8 mouse cellular contexts compared by ENCODE assay signal in genomic region chr13:118596856-118597255, GRCm38 (mm10).
A peak's percentile ranks its signal among the peaks of the same experiment; 100 is the strongest.
DNase-seq lines count a peak whose midpoint lies in the region; ATAC-seq and TF ChIP-seq lines count a peak whose summit lies in the region.

No protein-coding gene starts in this region.

- H3K36me3 ChIP-seq in liver, embryonic 14.5 days (replicated peaks; ENCODE audit: control insufficient read depth, insufficient read depth, low read depth), result no peaks in the 10 kb centered on the region
- no peaks in the 10 kb centered on the region for H3K36me3 ChIP-seq in liver, embryonic 11.5 days (ENCODE audit: control insufficient read depth, insufficient read depth, low read length)
- no peaks in the 10 kb centered on the region for H3K36me3 ChIP-seq in ES-E14 (ENCODE audit: control insufficient read depth, insufficient read depth, low read length, poor library complexity, severe bottlenecking)
- H3K36me3 ChIP-seq in neural tube, embryonic 15.5 days, result no peaks in the 10 kb centered on the region

- no peaks in the 10 kb centered on the region for H3K27me3 ChIP-seq in liver, embryonic 14.5 days (ENCODE audit: control insufficient read depth, insufficient read depth, low read length)
- no peaks in the 10 kb centered on the region for H3K27me3 ChIP-seq in liver, embryonic 11.5 days (replicated peaks; ENCODE audit: control insufficient read depth, insufficient read depth, low read length)
- H3K27me3 ChIP-seq in neural tube, embryonic 15.5 days (replicated peaks), result no peaks in the 10 kb centered on the region

- H3K27ac ChIP-seq in liver, embryonic 14.5 days, result no peak overlapping the region
- no peak overlapping the region for H3K27ac ChIP-seq in liver, embryonic 11.5 days (ENCODE audit: low read depth, low read length)
- no peak overlapping the region for H3K27ac ChIP-seq in ES-E14 (ENCODE audit: insufficient read depth, low read depth, low read length, poor library complexity, severe bottlenecking)
- H3K27ac ChIP-seq in neural tube, embryonic 15.5 days (replicated peaks), result no peak overlapping the region

- TF ChIP-seq CTCF in liver, embryonic 14.5 days (IDR thresholded peaks at IDR 0.05; ENCODE audit: low read depth), result peak; percentile 51

- in situ Hi-C loops in ES-E14 (cut with MboI; ENCODE audit: low sequenced_read_pairs in 2 of 2, unreplicated experiment in 2 of 2), result loop anchor here in 1 of 2 experiments (10.0 kb wide), 1 partner anchor 192 kb away; no protein-coding TSS in a partner anchor

- no peaks in the 10 kb centered on the region for H3K4me1 ChIP-seq in liver, embryonic 14.5 days (replicated peaks; ENCODE audit: control insufficient read depth in 2 of 2, insufficient read depth in 2 of 2, low read length in 1 of 2)
- H3K4me1 ChIP-seq in liver, embryonic 11.5 days (replicated peaks; ENCODE audit: control insufficient read depth, insufficient read depth, low read length), result no peaks in the 10 kb centered on the region
- H3K4me1 ChIP-seq in ES-E14 (ENCODE audit: control insufficient read depth in 2 of 2, insufficient read depth in 2 of 2, low read length in 2 of 2, poor library complexity in 1 of 2), result no peaks in the 10 kb centered on the region
- H3K4me1 ChIP-seq in neural tube, embryonic 15.5 days, result no peaks in the 10 kb centered on the region

- no peaks in the 10 kb centered on the region for H3K9me3 ChIP-seq in liver, embryonic 14.5 days (ENCODE audit: control insufficient read depth, low read length)
- H3K9me3 ChIP-seq in liver, embryonic 11.5 days (ENCODE audit: control insufficient read depth, low read length), result no peaks in the 10 kb centered on the region
- H3K9me3 ChIP-seq in ES-E14 (ENCODE audit: control insufficient read depth, insufficient read depth, low read depth, low read length), result no peaks in the 10 kb centered on the region
- no peaks in the 10 kb centered on the region for H3K9me3 ChIP-seq in neural tube, embryonic 15.5 days (replicated peaks)

- no peak for TF ChIP-seq EP300 in liver, embryonic 14.5 days (IDR thresholded peaks at IDR 0.05; ENCODE audit: low read depth)

- ATAC-seq in liver, embryonic 14.5 days (ENCODE audit: insufficient read depth), result no peak
- no peak for ATAC-seq in liver, embryonic 11.5 days (replicated peaks; ENCODE audit: low FRiP score)
- ATAC-seq in neural tube, embryonic 15.5 days (ENCODE audit: low FRiP score), result no peak

- no peak overlapping the region for H3K4me3 ChIP-seq in liver, embryonic 14.5 days (ENCODE audit: insufficient read depth in 1 of 2, low read depth in 2 of 2, low read length in 2 of 2)
- no peak overlapping the region for H3K4me3 ChIP-seq in liver, embryonic 11.5 days (ENCODE audit: low read depth, low read length)
- H3K4me3 ChIP-seq in ES-E14 (ENCODE audit: insufficient read depth in 1 of 2, low read depth in 1 of 2, low read length in 2 of 2, poor library complexity in 1 of 2, severe bottlenecking in 1 of 2), result no peak overlapping the region
- no peak overlapping the region for H3K4me3 ChIP-seq in neural tube, embryonic 15.5 days (replicated peaks)

- no peak overlapping the region for H3K4me2 ChIP-seq in liver, embryonic 14.5 days (ENCODE audit: low read depth)
- no peak overlapping the region for H3K4me2 ChIP-seq in liver, embryonic 11.5 days
- no peak overlapping the region for H3K4me2 ChIP-seq in neural tube, embryonic 15.5 days

- 41% methylated on average over 5 of the region's 5 CpGs for WGBS in liver, embryonic 14.5 days (ENCODE audit: insufficient replicate concordance)
- WGBS in liver, embryonic 11.5 days, result 55% methylated on average over 5 of the region's 5 CpGs
- whole genome bisulfite sequencing in neural tube, embryonic 15.5 days, result 78% methylated on average over 5 of the region's 5 CpGs

- DNase-seq in embryo, embryonic 10 days (ENCODE audit: low spot score), result peak; percentile 34
- no peak for DNase-seq in embryo, embryonic 9.5 days (ENCODE audit: extremely low spot score)
- peak in 1 of 3 experiments; percentile 4 for DNase-seq in liver, embryonic 14.5 days (ENCODE audit: low read depth in 3 of 3, low spot score in 3 of 3)
- no peak for DNase-seq in liver, embryonic 11.5 days (ENCODE audit: low spot score)
- no peak for DNase-seq in ES-E14 (ENCODE audit: low read depth, low spot score)
- peak; percentile 24 for DNase-seq in embryo, embryonic 11 days
- no peak for DNase-seq in natural killer cell, adult 2 months (ENCODE audit: low spot score in 2 of 2)

- H3K9ac ChIP-seq in liver, embryonic 14.5 days (replicated peaks), result no peak overlapping the region
- H3K9ac ChIP-seq in liver, embryonic 11.5 days (ENCODE audit: low read depth, low read length), result no peak overlapping the region
- no peak overlapping the region for H3K9ac ChIP-seq in ES-E14 (ENCODE audit: insufficient read depth, low read depth, low read length, poor library complexity, severe bottlenecking)
- H3K9ac ChIP-seq in neural tube, embryonic 15.5 days (replicated peaks), result no peak overlapping the region

TF ChIP-seq in ES-E14, 5 proteins besides CTCF, POLR2A, EP300 and RAD21:
- TF ChIP-seq ZNF384 (IDR thresholded peaks at IDR 0.05; ENCODE audit: low read depth, low read length) (no peak), ZC3H11A (IDR thresholded peaks at IDR 0.05; ENCODE audit: borderline replicate concordance, low read depth, low read length) (0 out of 2 replicates have a peak, but pooled peaks have one; percentile 23)

Comparison
In these comparisons a context has a peak if more than half of its experiments do, and no peak if none do; other contexts are left out.
1. DNase-seq: peak in embryo, embryonic 10 days (single experiment) and embryo, embryonic 11 days (single experiment); none in embryo, embryonic 9.5 days (single experiment), liver, embryonic 11.5 days (single experiment), ES-E14 (single experiment) and natural killer cell, adult 2 months (0 of 2).